Mouse (Mus musculus): ENCODE measurements around the gene Mrtfa.

Mrtfa gene

DNA sequence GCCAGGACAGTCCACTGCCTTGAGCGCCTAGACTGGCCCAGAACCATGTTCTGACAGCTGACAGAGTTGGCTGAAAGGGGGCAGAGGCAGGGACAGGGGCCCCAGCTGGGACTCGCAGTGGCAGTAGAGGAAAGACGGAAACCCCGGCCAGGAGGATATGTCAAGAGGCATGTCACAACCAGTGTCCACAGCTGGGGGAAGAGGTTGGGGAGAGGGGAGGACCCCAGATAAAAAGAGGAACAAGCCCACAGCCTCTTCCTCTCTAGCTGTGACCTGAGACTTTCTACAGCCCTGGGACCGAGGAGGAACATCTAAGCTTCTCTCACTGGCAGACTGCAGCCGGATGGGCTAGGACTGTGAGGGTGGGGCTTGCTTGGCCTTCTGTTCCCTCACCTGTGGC is 169.2 kb downstream of the Mrtfa start:
- peak; percentile 97 for DNase-seq

DNA sequence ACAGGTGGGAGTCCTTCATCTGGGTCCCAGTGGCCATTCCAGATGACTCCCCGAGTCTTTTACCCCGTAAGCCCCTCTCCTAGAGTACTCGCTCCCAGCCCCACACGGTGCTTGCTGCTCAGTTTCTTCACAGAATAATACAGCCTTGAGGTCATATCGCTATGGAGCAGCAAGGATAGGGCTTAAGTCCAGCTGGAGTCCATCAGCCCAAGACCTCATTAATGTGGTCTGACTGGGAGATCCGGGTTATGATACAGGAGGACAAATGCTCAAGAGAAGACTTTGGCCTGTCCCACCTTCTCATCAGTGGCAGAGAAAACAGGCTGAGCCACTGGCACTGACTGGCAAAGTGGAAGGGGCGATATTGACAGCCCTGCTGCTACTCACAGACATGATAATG is 173.2 kb downstream of the Mrtfa start:
- peak; percentile 88 for DNase-seq

DNA sequence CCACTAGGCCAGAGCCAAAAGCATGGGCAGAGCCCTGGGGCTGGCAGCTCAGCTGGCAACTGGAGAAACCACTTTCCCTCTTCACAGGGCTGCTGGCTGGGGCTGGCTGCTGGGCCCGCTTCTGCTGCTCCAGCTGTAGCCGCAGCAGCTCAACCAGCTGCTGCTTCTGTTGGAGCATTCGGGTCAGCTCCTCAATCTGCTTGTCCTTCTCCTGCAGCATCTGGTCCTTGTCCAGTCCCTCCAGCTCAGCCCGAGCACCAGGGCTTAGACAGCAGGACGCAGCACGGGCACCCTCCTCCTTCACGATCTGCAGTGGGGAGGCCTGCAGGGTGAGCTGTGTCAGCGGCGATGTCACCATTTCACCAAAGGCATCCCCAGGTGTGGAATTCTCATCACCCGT is 174.1 kb downstream of the Mrtfa start:
- no peak for DNase-seq

DNA sequence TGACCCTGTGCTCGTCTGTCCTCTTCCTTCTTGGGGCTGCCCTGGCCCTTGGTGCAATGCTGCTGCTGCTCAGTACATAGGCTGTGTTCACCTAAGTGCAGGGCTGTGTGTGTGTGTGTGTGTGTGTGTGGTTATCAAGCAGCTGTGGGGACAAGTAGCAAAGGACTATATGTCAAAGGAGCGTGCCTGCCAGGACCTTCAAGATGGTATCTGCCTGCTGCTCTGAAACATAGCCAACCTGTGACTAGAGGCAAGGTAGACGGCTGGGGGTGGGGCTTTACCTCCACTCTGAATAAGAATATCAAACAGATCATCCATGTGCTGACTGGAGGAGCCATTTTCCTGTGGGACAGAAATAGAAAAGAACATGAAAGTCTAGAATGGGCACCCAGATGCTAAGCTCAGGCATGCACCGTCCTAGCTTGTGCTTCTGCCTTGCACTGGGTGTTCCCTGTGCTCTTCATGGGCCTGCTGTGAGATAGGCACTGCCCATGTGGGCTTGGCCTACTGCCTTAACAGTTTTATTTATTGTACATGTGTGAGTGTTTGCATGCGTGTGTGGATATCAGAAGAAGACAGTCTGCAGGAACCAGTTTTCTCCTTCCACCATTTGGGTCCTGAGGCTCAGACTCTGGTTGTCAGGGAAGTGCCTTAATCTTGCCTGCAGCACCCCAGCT is 175.4 kb downstream of the Mrtfa start:
- peak; percentile 74 for DNase-seq

DNA sequence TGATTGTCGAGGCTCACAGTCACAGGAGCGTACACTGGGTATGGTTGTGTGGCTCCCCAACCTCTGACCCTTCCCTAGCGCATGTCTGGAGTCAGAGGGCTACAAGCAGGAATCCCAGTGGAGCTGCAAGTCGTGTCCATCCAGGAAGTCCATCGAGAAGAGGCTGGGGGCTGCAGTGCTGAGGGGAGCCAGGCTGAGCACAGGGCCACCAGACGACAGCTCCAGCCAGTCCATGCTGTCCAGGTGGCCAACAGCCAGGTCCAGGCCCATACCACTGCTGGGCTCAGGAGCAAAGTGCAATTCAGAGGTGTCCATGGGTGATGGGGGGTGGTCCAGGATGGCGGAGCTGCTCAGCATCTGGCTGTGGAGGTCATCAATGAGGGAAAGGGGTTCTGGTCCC is 177.4 kb downstream of the Mrtfa start:
- DNase-seq = peak; percentile 91

DNA sequence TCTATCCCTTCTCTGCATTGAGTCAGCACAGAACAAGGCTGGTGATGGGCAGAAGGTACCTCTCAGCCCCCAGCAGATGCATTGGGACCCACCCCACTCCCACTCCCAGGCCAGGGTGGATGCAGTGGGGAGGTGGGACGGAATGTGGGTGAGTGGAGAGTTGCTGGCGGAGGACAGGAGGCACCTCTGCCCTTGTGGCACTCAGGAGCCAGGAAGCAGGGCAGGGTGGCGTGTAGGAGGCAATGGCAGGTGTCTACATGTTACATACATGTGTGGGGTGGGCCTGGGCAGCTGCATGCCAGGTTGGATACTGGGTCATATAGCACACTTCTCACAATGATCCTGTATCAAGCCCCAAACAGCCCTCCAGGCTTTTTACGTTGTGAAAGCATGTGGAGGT is 178.2 kb downstream of the Mrtfa start:
- DNase-seq = peak; percentile 76

DNA sequence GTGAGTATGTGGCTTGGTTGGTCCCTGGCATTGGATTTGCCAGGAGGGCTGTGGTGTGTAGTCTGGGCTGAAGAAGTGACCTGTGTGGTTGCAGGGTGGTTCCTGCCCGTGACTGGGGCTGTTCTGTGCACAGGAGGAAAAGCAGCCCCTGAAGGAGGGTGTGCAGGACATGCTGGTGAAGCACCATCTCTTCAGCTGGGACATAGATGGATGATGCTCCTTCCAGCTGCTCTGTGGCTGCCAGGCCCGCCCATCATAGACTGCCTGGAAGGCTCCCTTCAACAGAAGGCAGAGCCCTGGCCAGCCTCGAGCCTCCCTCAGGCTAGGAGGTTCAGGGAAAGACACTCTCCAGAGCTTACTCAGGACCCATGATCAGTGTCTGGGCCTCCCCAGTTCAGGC is 179.0 kb downstream of the Mrtfa start:
- DNase-seq = peak; percentile 89

DNA sequence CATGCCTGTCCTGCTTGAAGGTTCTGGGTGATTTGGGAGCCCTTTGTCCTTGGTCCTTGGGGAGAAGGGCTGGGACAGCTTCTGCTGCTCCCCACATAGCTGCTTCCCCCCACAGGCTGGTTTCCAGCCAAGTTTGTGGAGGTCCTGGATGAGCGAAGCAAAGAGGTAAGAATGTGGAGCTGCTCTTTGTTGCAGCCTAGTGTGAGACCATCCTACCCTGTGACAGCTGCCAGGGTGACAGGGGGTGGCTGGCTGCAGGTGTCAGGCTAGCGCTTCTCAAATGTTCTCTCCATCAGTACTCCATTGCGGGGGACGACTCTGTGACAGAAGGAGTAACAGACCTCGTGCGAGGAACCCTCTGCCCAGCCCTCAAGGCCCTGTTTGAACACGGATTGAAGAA is 180.4 kb downstream of the Mrtfa start:
- DNase-seq = peak; percentile 73

DNA sequence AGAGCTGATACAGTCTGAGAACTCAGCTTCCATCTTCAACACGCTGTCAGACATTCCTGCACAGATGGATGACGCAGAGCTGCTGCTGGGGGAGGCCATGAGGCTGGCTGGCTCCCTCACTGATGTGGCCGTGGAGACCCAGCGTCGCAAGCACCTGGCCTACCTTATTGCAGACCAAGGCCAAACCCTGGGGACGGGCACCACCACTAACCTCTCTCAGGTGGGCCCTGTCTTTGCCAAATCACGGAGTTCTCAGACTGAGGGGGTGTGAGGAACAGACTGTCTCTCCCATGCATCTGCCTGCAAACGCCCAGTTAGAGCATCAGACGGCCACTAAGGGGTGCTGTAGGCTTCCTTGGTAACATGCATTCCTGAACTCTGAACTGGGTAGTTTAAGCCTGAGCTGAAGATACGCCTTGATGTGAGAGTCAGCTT is 181.9 kb downstream of the Mrtfa start:
- DNase-seq = peak; percentile 89

DNA sequence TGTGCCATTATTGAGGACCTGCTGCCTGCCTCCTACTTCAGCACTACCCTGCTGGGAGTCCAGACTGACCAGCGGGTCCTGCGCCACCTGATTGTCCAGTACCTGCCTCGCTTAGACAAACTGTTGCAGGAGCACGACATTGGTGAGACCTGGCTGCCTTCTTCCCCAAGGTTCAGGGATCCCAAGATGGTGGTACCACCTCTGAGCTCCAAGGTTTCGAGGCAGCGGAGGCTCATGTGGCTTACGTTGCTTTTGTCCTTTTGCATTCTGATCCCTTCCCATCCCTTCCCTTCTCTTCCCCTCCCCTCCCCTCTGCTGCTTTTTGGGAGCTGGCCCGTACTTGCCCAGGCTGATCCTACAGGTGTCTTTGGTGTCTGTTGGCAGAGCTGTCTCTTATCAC is 182.7 kb downstream of the Mrtfa start:
- peak; percentile 75 for DNase-seq

DNA sequence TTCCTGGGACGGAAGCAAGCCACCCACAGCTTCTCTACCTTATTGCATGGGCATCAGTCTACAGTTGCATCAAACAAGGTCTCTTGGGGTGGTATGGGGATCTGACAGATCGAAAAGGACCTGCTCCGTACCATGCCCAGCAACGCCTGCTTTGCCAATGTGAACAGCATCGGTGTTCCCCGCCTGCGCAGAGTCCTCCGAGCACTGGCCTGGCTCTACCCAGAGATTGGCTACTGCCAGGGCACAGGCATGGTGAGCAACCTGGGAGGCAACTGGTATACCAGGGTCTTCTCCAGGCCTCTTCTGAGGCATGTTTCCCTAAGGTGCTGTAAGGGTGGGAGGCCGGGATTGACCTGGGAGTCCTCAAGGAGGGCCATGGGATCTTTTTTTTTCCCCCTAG is 183.2 kb downstream of the Mrtfa start:
- peak; percentile 87 for DNase-seq

DNA sequence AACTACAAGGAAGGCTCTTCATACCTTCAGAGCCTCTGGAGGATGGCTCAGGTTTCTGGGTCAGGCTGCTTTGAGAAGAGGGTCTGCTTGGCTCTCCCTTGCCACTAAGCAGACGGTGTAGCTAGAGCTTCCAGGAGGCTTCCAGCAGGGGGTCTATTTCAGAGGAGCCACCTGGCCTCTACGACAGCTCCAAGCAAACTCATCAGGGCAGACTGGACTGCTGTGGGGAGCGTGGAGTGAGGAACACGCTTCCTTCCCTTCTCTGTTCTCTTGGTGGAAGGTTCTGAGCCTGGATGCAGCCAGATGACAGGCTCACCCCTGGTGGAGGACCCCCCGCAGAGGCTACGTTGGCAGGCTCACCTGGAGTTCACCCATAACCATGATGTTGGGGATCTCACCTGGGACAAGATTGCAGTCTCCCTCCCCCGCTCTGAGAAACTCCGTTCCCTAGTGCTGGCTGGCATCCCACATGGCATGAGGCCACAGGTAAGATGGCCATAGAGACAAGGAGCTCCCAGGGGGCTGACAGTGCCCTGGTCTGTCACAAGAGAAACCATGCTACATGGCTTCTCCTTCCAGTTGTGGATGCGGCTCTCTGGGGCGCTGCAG is 184.3 kb downstream of the Mrtfa start:
- no peak for DNase-seq

DNA sequence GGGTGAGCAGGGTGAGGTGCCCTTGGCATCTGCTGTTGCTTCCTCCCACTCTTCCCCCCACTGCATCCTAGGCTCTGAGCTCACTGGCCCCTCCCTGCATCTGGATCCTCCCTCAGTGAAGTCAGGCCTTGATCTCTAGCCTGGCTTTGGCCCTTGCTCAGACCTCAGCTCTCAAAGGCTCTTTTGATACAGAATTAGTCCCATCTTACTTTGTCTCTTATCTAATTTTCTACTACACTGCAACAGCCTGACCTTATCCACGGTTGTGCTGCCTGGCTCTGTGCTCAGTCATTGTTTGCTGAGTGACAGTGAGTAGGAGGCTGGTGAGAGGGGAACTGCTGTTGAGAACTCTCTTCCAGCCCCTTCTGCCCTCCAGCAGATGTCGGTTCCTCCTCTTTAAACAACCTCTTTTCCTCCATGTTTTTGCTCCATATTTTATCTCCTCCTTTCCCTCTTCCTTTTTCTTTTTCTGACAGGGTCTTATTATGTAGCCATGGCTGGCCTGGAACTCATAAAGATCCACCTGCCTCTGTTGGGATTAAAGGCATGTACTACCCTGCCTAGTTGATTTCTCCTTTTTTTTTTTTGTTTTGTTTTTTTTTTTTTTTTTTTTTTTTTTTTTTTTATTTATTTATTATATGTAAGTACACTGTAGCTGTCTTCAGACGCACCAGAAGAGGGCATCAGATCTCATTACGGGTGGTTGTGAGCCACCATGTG is 190.0 kb downstream of the Mrtfa start:
- DNase-seq = no peak

DNA sequence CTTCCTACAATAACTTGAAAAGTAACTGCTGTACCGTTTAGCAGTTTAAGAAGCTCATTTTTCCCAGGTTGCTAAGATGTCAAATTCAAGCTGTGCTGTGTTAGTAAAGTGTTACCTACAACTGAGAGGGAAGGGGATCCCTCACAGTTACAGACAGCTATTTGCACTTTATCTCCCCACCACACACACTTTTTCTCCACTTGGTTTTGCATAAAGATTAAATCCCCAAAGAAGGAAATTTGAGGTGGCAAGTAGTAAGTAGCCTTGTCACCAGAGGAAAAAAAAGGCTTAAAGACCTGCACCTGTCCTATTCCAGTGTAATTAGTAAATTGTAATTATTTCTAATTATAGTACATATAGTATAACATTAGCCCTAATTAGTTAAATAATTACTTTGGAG is 193.5 kb downstream of the Mrtfa start:
- no peak for DNase-seq

DNA sequence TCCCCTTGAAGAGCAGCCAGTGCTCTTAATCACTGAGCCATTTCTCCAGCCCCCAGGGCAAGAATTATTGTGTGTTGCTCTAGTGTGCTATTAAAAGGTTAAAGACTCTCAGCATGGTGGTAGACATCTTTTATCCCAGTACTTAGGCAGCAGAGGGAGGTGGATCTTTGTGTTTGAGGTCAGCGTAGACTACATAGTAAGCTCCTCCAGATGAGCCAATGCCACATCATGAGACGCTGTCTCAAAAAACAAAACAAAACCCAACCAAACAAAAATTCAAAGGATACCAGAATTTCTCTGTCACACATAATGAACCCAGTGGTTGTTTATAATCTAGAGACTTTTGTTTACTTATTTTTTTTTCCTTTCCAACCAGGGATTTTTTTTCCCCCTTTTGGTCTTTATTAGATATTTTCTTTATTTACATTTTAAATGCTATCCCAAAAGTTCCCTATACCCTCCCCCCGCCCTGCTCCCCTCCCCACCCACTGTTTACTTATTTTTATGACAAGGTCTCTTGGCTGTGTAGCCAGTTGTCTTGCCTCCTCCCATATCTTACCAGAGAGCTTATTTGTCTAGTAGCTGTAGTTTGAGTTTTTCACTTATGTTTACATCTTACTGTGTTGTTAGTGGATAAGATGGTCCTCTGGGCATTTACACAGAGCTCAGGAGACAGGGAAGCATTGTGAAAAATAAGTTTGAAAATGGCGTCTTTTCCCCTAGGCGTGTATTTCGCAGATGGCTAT is 194.3 kb downstream of the Mrtfa start:
- DNase-seq = no peak

DNA sequence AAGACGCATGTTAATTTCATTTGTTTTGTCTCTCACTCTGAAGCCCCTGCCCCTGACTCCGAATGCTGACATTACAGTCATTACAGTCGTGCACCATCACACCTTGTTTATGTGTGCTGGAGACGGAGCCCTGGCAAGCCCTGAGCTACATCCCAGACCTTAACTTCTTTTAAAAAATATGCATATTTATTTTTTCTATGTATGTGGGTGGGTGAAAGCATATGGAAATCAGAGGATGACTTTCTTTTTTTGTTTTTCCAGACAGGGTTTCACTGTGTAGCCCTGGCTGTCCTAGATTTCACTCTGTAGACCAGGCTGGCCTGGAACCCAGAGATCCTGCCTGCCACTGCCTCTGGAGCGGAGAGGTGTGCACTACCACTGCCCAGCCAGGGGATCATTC is 195.6 kb downstream of the Mrtfa start:
- no peak for DNase-seq

DNA sequence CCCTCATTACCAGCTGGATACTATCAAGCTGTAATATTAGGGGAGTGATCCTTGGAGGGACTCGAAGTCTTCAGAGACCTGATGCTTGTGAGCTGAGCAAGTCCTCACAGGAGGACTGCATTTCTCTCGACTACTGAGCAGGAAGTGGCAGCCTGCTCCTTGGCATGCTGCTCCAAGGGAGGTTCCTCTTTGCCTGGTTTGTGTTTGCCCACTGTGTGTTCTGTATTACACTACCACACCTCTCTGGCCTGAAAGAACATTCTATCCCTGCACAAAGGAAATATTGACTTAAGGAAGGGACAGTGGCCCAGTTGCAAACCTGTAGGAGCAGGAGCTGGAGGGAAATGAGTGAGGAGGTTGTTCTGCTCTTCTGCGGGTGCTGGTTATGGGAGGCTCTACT is 200.8 kb downstream of the Mrtfa start:
- no peak for DNase-seq

DNA sequence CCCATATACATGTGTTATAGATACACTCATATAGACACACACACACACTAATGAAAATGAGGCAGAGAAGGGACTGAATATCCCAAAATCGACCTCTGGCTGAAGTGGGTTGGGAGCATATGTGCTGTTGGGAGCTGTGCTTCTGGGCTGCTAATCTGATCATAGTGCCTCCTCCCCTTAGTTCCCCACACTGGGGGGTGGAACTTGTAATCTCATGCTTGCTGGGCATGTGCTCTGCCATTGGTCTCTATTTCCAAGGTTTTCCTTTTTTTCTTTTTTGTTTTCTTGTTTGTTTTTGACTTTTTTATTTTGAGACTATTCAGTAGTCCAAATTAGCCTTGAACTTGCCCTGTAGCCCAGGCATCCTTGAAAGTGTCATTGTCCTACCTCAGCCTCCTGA is 202.2 kb downstream of the Mrtfa start:
- no peak for DNase-seq

DNA sequence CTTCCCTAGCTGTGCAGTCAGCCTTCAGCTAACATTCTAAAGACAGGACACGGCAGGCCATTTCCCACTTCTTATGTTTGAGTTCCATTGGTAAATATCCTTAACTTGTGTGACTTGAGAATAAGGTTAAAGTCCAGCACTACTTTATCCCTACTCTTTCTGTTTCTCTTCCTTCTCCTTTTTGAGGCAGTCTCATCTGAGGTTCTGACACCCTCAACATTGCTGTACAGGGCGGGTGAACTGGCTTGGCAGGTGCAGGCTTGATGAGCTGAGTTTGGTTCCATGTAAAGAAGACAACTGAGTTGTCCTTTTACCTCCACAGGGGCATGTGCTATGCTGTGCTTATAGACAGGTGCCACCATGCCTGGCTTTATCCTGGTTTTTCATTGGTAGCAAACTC is 207.3 kb downstream of the Mrtfa start:
- DNase-seq = no peak

DNA sequence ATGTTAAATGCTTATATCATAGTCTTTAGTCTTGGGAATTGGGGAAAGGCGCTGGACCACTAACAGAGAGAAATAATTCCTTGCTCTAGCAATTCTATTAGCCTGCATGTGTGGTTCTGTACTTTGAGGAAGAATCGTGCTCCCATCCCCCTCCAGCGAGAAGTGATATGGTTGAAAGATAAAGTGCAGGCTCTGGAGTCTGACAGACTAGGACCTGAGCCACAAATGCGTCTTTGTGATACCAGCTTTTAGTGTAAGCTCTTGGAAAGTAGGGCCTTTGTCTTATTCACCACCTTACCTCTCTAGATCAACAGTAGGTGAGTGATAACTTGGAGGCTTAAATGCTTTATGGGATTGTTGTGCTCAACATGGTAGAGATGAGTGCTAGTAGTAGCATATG is 209.4 kb downstream of the Mrtfa start:
- no peak for DNase-seq

DNA sequence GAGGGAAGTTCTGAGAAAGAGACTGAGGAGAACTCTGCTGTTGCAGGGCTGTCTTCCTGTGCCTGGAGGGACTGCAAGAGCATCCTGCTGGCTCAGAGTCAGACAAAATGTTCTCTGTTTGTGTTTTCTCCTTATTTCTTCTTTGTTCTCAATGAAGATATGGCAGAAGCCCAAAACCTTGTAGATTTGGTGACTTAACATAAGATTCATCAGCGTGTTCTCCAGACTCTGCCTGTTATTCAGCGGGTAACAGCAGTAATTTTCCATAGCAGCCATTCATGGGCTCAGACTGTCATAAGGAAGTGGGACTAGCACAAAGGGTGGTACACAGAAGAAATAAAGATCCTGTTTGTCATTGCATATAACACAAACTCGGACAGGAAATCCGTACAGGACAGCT is 210.9 kb downstream of the Mrtfa start:
- no peak for DNase-seq

DNA sequence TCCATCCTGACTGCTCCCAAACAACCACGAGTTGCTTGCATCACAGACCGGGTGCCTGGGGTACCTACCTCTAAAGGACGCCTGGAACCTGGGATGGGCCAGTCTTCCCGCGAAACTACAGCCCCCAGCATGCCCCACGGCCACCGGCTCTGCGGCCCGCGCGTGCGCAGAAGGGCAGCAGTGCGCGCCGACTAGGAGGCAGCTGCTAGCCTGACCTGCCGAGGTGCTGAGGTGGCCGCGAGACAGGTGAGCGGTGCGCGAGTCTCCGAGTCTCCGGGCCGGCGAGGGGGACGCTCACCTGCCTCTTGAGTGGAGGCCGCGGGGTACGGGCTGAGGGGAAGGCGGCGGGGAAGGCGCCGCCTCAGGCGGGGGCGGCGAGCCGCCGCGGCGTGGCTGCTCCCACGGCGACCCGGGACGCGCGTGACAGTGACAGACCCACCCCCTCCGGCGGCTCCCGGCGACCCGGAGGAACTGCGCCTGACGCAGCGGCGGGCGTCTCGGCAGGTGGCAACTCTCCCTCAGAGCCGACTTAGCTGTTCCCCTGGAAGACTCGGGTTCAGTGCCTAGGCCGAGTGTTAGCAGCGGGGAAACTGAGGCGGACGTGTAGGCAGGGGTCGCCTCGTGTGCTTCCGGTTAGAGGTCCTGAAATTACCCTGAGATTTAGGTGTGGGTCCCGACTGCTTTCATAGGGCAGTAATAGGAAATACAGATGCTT is 212.8 kb downstream of the Mrtfa start, which contains the start of gene Sgsm3:
Gene Sgsm3, plus strand, starts transcription at position 146 of the 715 bp plus-strand sequence.
- DNase-seq = peak; percentile 98

DNA sequence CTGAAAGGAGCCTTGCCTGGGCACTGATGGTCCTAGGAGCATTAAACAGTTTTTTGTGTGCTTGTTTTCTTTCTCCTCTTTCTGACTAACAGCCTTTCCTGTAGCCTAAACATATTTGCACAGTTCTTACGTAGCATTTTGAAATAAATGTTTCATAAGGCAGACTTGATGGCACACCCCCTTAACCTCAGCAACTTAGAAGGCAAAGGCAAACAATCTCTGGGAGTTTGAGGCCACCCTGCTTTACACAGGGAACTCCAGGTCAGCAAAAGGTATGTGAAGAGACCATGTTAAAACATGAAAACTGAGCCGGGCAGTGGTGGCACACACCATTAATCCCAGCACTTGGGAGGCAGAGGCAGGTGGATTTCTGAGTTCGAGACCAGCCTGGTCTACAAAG is 214.9 kb downstream of the Mrtfa start:
- no peak for DNase-seq
